Mouse (Mus musculus): Measurements from ENCODE around the gene Gys2.

GRCm38 (mm10) chr6:142377081-142377480, 95.8 kb downstream of the Gys2 start:
- TF ChIP-seq EP300 (optimal IDR thresholded peaks at IDR 0.05) (no peak), CTCF (IDR thresholded peaks at IDR 0.05; ENCODE audit: low read depth) (no peak)

All from stomach, postnatal 0 days (tissue).